Mouse (Mus musculus) cerebellum, adult 2 months (tissue): ENCODE results near the gene Abl1. TPM values are rescaled to one million over a fixed set of nuclear protein-coding genes. Genes with fewer than 3 reads are reported as not detected.
A peak's percentile ranks its signal among the peaks of the same experiment; 100 is the strongest.

Experiments
- DNase-seq, 2 experiments: peaks; one replicate each; pipeline ENCODE4 v3.0.0; 2021
- H3K27ac ChIP-seq: fragments of 200-500 bp; 2 replicates; pipeline ENCODE4 v1.5.1; 2012; ENCODE audit warnings: low read length, control low read depth, inconsistent platforms; ENCODE audit not compliant: insufficient read depth
- H3K27me3 ChIP-seq: fragments of 200-500 bp; 2 replicates; pipeline ENCODE4 v1.6.1; 2012; ENCODE audit warnings: inconsistent platforms, mild to moderate bottlenecking, low read length, moderate library complexity; ENCODE audit not compliant: control insufficient read depth, insufficient read depth
- H3K4me1 ChIP-seq: fragments of 200-500 bp; 2 replicates; pipeline ENCODE4 v1.6.1; 2011; ENCODE audit warnings: low read length; ENCODE audit not compliant: control insufficient read depth, insufficient read depth
- H3K4me3 ChIP-seq: fragments of 200-500 bp; replicated peaks from 2 replicates; pipeline ENCODE3; 2011; ENCODE audit warnings: mild to moderate bottlenecking, low read depth, low read length, control low read depth; ENCODE audit not compliant: insufficient read depth
- CTCF ChIP-seq: fragments of 200-500 bp; IDR thresholded peaks from 2 replicates; pipeline ENCODE4 v1.5.1; 2011; ENCODE audit warnings: low read depth, mild to moderate bottlenecking, control low read depth, low read length, moderate library complexity, borderline replicate concordance; ENCODE audit not compliant: insufficient read depth
- POLR2A ChIP-seq: fragments of 200-500 bp; IDR thresholded peaks from 2 replicates; pipeline ENCODE4 v1.6.1; 2011; ENCODE audit warnings: low read length, control low read depth, borderline replicate concordance; ENCODE audit not compliant: insufficient read depth
- WGBS: fragments of 180-500 bp; shearing (Covaris S2); methylation state at CpG from one replicate; pipeline ENCODE4 v1.1.7; 2018; 5-methylcytosine and 5-hydroxymethylcytosine counted together
- polyA plus RNA-seq: library from polyadenylated mRNA; depleted of rRNA; stranded (reverse); fragments of >200 nt; gene quantifications from 2 replicates; pipeline ENCODE4 v1.2.3, GENCODE M21; 2012

Gene Abl1
- polyA plus RNA-seq, 1 experiment: 45.0 TPM

GRCm38 (mm10) chr2:31745741-31746243 is 57.6 kb downstream of the Abl1 start:
- H3K4me1 ChIP-seq: peaks cover 6% of the 10 kb centered on the region
- H3K27ac ChIP-seq: no peak overlapping the region
- no peak for DNase-seq
- no peak overlapping the region for H3K4me3 ChIP-seq
- H3K27me3 ChIP-seq: no peaks in the 10 kb centered on the region
- TF ChIP-seq CTCF (no peak), POLR2A (no peak)

- Histone ChIP-seq H3K4me1 (peaks cover 6% of the 10 kb centered on the region), H3K27me3 (no peaks in the 10 kb centered on the region), H3K27ac (peak overlapping the region; percentile 45; the same call in 1 of the 2 replicates), H3K4me3 (no peak overlapping the region)
- TF ChIP-seq CTCF: no peak
- TF ChIP-seq POLR2A: no peak
- no peak for DNase-seq
- 74% methylated on average over 4 of the region's 4 CpGs for WGBS
Measured at GRCm38 (mm10) chr2:31746835-31747234, 58.7 kb downstream of the Abl1 start.

DNA sequence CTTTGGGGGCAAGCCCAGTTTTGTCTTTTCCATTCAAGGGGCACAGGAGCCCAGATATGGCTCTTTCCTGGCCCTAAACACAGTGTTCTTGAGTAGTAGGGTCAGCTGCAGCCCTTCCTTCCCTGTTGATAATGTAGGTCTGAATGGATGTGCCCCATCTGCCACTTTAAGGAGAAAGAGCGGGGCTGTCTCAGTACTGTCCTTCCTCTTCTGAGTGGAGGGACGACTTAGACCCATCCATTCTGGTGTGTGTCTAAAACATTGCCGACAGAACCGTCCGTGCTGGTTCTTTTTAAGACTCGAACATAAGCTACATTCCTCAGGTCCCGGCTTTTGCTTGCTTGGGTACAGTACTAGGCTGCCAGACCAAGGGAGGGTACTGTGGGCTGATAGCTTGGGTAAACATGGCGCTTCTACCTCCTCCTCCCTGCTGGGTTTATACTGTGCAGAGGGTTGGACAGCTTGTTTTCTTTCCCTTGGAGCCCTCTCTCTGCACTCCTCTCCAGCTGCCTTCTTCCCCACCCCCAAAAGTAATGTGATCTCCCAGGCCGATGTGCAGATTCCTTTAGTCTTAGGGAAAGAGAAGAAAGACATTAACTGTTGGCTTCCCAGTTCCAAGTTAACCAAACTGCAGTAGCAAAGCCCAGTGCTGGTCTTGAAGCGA is 61.0 kb downstream of the Abl1 start:
- Histone ChIP-seq H3K4me1 (peaks cover 6% of the 10 kb centered on the region; the same call in 1 of the 2 replicates), H3K4me3 (no peak overlapping the region), H3K27ac (no peak overlapping the region), H3K27me3 (no peaks in the 10 kb centered on the region)
- no peak for TF ChIP-seq CTCF
- no peak for TF ChIP-seq POLR2A
- no peak for DNase-seq
- WGBS: 47% methylated on average over 10 of the region's 10 CpGs

DNA sequence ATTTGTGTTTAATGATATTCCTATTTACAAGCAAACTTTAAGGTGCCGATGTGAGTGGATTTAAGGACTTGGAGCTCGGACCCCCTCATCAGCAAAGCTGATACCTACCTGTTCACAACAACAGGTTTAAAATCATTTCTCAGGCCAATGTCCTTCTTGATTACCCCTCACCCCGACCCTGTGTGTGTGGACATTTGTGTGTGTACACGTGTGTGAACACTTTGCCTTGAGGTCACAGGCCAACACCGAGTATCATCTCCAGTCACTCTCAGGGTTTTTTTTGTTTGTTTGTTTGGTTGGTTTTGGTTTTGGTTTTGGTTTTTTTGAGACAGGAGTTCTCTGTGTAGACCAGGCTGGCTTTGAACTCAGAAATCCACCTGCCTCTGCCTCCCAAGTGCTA is 62.0 kb downstream of the Abl1 start:
- no peak overlapping the region for H3K27ac ChIP-seq
- H3K4me3 ChIP-seq: no peak overlapping the region
- 94% methylated on average over 5 of the region's 5 CpGs for WGBS
- peaks cover 6% of the 10 kb centered on the region; the same call in 1 of the 2 replicates for H3K4me1 ChIP-seq
- DNase-seq: no peak
- TF ChIP-seq POLR2A (no peak), CTCF (no peak)
- no peaks in the 10 kb centered on the region for H3K27me3 ChIP-seq

DNA sequence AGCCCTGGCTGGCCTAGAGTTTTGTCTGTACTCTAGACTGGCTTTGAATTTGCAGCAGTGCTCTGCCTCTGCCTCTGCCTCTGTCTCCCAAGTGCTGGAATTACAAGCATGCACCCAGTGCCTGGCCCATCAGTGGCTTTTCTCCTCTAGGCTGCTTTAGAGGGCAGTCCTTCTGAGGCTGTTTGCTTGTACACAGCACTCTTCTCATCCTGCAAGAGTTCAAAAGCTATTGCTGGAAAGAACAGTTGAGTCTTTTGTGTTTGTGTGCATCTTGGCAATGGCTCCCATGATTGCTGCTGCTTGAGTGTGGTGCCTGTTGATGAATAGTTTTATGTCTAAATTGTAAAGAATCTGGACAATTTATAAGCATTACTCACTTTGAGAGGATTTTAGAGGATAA is 69.3 kb downstream of the Abl1 start:
- Histone ChIP-seq H3K27ac (no peak overlapping the region), H3K4me1 (peaks cover 7% of the 10 kb centered on the region; the same call in 1 of the 2 replicates), H3K4me3 (no peak overlapping the region), H3K27me3 (no peaks in the 10 kb centered on the region)
- TF ChIP-seq POLR2A (no peak), CTCF (no peak)
- DNase-seq: no peak

DNA sequence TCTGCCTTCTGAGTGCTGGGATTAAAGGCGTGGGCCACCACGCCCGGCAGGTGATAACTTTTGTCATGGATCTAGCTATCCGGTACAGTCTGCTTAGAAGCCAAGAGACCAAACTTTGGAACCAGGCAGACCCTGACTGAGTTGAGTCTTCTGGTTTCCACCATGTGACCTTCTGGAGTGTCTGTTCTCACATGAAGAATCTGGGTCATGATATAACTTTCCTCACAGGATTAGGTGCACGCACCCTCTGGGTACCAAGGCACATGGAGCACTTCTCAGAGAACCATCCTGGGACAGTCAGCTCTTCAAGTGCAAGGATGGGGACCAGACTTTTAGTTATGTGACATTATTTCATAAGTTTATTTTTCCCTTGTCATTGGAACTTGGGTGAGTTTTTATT is 70.8 kb downstream of the Abl1 start:
- TF ChIP-seq CTCF (no peak), POLR2A (no peak)
- peaks cover 7% of the 10 kb centered on the region; the same call in 1 of the 2 replicates for H3K4me1 ChIP-seq
- H3K27me3 ChIP-seq: no peaks in the 10 kb centered on the region
- no peak overlapping the region for H3K4me3 ChIP-seq
- H3K27ac ChIP-seq: no peak overlapping the region
- DNase-seq: no peak
- WGBS: 87% methylated on average over 5 of the region's 5 CpGs

- peak overlapping the region; percentile 79 for H3K4me3 ChIP-seq
- WGBS: 16% methylated on average over 42 of the region's 42 CpGs
- peak; percentile 47 to 54 for DNase-seq
- peak overlapping the region; percentile 27; the same call in 1 of the 2 replicates for H3K27ac ChIP-seq
- peaks cover 7% of the 10 kb centered on the region; the same call in 1 of the 2 replicates for H3K4me1 ChIP-seq
- no peak for TF ChIP-seq POLR2A
- no peak for TF ChIP-seq CTCF
- no peaks in the 10 kb centered on the region for H3K27me3 ChIP-seq
Measured at GRCm38 (mm10) chr2:31759751-31760460, 71.7 kb downstream of the Abl1 start.

- DNase-seq: no peak
- Histone ChIP-seq H3K27me3 (no peaks in the 10 kb centered on the region), H3K4me1 (peaks cover 7% of the 10 kb centered on the region; the same call in 1 of the 2 replicates), H3K27ac (no peak overlapping the region), H3K4me3 (peak overlapping the region; percentile 8)
- 86% methylated on average over 1 of the region's 1 CpGs for WGBS
- TF ChIP-seq CTCF (no peak), POLR2A (no peak)
Measured at GRCm38 (mm10) chr2:31760486-31760885, 72.3 kb downstream of the Abl1 start.
